Mouse (Mus musculus) adrenal gland, postnatal 14 days (tissue): Measurements from ENCODE around the gene Mettl9. TPM values are rescaled to one million over a fixed set of nuclear protein-coding genes. Genes with fewer than 3 reads are reported as not detected.
"Not testable (repeated sequence)": the region's sequence is repeated elsewhere in the genome, so short reads cannot be mapped to it uniquely, and the experiment has no call there.

ENCODE experiments used
- DNase-seq: peaks from one replicate; pipeline ENCODE4 v3.0.0; 2021; ENCODE audit warnings: mixed read lengths
- long read RNA-seq, 2 experiments: library from polyadenylated mRNA; stranded (forward); transcript quantifications; one replicate each; pipeline ENCODE4 v2.0.0; 2021
- total RNA-seq: library from RNA; stranded (reverse); gene quantifications from 2 replicates; pipeline ENCODE4 v1.2.3, GENCODE M21; 2021

Mettl9 gene
- total RNA-seq = 104 TPM in 2 replicates
- long read RNA-seq, experiment 1, transcript Mettl9-201 (5 exons, 1,823 nt) = major isoform, 124 of 186 reads
- long read RNA-seq, experiment 1, partial matches to known transcripts = 4 of 186 reads
- long read RNA-seq, experiment 1, other reads (novel, unspliced or antisense) = 57 of 186 reads
- long read RNA-seq, experiment 2, transcript Mettl9-201 (5 exons, 1,823 nt) = major isoform, 90 of 120 reads
- long read RNA-seq, experiment 2, partial matches to known transcripts = 0 of 120 reads
- long read RNA-seq, experiment 2, other reads (novel, unspliced or antisense) = 27 of 120 reads

DNA sequence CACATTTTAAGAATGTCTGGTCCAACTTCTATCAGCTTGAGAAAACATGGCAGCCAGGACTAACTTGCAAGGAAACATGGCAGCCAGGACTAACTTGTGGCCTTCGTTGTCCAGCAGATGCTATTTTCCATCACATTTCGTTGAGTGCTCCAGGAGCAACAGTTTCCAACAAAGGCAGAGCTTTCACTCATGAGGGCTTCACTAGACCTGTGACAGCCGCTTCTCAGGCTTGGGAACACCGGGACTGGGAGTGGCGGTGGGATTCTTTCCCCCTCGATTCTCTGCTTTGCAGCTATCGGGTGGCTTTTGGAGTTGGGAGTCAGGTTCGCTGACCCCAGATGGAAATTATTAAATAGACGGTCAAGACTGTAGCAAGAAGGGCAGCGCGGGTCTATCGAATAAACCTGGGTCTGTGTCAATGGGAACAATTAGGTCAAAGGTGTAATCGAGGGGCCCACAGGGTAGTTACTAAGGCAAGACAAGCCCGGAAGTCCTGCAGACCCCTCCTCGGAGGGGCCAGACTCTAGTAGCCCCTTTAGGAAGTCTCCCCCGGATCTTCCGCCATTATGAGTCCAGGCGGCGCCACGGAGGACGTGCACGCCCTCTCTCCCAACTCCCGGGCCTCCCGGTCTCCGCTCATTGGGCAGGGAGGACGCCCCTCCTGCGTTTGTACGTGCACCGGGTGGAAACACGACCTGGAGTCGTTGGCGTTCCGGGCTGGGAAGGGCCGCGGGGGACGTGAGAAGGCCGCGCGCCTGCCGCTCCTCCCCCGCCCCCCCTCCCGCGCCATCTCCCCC, at the start of gene Mettl9:
Gene Mettl9, plus strand, starts transcription at position 590 of the 797 bp plus-strand sequence.
- DNase-seq = peak; percentile 98

DNA sequence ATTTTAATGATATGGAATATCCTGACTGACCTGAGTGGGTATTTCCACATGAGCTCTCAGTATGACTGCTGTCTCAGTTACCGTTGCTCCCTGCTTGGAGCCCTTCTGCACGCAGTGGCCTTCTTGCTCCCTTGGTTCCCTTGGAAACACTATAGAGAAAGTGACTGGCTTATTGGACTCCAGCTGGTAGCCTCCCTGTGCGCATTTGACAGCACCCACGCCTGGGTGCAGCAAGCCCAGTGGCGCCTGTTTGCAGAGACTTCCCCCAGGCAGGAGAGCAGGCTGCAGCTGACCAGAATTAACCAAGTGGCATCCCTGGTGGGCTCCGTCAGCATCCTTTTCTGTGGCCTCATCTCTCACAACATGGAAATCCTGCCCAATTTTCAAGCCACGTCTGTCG, 43.1 kb upstream of the Mettl9 start:
- peak; percentile 14 for DNase-seq

DNA sequence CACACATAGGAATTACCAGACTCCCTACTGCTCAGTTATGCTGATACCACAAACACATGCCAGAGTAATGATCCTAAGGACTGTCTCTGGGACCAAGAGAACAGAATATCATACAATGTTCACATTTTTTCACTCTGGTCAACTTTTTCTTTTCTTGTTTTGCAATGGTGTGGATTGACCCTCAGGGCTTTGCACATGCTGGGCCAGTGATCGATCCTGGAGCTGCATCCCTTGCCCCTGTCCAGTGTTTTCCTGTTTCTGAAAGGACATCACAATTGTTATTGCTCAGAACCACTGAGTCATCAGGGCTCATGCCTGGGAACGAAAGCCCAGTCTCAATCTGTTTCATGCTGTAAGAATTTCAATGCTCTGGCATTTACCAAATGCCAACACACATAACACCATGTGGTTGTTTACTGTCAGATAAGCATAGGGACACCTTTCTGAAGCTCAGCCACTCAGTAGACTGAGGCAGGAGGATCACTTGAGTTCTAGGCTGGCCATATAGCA, 35.2 kb upstream of the Mettl9 start:
- no peak for DNase-seq

DNA sequence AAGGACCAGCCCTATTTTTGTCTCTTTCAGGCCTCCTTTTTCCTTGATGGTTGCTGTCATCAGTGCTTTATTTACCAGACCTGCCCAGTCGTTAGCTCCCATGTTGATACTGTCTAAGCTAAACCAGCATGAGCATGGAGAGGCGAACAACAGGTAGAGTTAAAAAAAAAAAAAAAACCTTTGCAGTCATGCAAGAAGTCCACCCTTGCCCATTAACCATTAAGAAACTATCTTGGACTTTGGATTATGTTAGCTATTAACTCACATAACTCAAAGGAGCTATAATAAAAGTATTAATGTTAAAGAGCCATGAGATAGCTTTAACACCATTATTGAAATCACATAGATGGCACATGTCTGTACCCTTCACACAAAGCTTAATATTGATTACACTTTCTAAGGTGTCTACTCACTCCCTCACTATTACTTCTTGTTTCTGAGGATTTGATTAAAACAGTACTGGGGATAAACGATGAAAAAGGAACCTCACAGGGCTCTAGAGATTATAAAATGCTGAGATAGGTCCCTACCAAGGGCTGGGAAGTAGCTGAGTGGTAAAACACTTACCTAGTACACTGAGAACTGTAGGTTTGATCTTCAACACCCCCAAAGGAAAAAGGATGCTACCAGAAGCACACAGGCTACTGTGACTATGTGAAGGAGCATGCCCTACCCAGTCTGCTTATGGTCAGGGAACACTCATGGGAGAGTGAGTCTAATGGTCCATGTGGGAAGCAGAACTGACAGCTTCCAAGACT, 34.0 kb upstream of the Mettl9 start:
- DNase-seq = no peak

DNA sequence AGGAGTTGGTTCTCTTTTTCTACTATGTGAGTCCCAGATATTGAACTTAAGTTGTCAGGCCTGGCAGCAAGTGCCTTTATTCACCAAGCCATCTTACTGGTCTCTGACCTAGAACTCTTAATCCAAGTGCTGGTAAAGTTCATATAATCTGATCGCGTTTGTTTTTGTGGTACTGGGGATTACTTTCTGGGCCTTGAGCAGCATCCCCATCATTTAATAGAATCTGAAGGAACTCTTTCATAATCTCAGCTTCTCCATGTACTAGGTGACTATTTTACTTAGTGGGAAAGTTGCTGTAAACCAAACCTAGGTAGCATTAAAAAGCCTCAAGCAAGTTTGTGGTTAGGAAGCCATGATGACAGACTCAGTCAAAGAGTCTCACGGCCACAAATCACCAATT, 32.4 kb upstream of the Mettl9 start:
- no peak for DNase-seq

DNA sequence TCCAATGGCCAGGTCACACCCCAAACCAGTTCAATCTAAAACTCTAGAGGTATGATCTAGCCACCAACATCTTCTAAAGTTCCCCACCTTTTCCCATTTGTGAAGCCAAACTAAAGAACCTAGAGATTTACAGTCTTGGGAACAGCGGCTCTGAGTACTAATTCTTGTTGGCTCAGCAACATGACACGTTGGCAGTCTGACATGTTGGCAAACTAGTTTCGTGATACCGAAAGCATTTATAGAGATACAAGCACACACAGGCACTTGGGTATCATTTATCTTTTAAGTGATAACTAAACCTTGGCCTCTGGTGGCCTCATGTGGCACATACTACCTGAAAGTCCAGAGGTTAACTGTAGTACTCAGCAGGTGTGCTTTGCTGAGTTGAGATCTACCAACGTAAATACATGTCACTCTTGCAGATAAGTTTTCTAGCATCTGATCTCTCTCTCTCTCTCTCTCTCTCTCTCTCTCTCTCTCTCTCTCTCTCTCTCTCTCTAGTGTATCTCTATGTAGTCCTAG, 31.8 kb upstream of the Mettl9 start:
- peak; percentile 12 for DNase-seq

DNA sequence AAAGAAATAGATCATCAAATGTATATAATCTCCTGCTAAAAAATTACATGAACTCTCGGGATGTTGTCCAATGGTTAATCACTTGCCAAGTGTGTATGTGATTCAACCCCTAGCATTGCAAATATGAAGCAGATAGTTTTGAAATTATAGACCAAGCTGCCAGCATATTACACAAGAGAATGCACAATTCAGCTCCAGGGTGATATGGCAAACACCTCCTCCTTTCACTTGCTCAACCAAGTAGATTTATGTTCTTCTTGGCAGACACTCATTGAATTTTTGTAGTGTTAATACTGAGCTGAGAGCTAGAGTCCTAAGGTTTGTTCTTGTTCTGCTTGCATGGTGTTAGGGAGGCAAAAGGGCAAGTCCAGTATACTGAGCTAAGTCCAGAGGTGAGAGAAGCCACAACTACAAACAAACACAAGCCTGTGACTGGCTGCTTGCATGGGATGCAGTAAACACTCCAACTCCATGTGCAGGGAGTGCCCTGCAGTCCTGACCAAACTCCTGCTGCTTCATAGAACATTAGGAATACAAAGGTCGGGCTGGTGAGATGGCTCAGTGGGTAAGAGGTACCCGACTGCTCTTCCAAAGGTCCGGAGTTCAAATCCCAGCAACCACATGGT, 30.3 kb upstream of the Mettl9 start:
- DNase-seq = peak; percentile 8

DNA sequence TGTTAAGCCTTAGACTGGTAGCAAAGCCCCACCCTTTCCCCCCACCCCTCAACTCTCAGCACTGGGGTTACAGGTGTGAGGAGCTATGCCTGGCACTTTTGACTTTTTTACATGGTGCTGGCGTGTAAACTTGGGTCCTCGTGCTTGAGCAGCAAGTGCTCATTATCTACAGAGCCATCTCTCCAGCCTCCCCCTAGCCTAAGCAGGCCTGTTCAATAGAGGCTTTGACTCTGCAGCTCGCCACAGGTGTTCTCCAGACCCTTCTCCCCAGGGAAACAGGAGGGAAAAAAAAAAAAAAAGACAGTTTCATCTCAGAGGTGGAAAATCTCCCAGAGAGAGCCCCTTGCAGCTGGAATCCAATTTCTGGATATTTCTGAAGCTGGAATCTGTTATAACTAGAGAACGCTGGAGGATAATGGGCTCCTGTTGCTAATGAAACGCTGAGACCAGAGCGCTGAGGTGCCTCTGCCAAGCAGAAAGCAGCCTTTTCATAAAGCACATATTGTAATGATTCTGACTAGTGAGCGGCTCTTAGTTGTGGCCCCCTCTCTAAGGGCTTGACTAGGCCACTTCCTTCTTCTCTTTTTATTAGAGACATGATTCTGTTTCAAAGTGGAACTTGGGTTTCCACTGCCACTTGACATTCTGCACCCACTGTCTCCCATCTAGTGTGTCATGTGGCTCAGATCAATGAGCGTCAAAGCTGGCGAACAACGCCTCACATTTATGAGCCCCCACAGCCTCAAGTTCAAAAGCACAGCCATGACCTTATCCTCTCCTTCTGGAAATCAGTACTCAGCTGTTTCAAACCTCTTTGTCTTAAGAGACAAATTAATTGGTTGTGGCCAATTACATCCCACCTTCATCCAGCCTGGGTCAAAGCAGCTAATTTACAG, 22.2 kb upstream of the Mettl9 start:
- no peak for DNase-seq

DNA sequence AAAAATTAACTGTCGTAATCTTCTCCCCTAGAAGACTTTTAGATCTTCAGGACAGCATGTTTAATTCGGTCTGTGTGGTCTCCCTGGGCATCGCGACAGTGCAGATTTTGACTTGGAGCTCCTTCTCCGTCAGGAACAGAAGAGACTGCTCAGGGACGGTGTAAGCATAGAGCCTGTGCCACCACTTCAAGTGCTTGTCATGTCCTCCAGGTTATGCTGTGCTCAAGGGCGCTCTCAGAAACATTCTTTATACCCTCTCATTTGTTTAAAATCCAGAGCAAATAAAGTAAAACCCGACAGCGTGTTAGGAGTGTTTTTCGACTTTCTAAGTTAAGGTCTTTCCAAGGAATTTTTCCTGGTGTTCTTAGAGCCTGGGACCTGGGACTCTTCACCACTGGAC, 19.8 kb upstream of the Mettl9 start:
- no peak for DNase-seq

DNA sequence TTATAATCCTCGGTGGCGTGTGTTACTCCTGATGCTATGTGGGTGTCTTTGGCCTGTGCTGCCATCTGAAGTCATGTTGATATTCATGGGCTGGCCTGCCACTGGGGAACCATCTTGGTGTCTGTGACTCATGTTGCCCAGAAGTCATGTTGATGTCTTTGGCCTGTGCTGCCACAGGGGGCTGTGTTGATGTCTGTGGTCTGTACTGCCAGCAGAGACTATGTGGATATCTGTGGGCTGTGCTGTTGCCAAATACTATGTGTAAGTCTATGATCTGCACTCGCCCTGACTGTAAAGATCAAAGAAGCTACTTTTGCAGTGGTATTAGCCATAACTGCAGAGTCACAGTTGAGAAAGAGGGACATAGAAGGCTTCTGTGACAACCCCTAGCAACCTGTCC, 15.5 kb upstream of the Mettl9 start:
- no peak for DNase-seq

DNA sequence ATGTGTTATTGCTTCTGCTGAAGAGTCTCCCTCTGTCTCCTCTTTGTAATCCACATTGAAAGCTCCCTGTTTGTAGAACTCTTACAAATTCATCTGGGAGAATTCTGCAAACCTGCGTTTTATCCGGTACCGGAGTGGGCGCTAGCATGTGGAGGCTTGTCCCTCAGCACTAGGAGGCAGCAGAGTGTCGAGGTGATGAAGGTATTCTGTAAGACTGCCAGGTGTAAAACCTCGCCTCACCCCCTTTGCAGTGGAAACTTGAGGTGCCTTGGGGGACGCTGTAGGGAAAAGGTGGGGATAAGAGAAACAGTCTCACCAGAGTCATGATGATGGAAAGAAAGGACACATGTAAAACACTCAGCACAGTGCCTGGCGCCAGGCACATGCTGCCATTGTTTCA, 14.0 kb upstream of the Mettl9 start:
- peak; percentile 32 for DNase-seq

DNA sequence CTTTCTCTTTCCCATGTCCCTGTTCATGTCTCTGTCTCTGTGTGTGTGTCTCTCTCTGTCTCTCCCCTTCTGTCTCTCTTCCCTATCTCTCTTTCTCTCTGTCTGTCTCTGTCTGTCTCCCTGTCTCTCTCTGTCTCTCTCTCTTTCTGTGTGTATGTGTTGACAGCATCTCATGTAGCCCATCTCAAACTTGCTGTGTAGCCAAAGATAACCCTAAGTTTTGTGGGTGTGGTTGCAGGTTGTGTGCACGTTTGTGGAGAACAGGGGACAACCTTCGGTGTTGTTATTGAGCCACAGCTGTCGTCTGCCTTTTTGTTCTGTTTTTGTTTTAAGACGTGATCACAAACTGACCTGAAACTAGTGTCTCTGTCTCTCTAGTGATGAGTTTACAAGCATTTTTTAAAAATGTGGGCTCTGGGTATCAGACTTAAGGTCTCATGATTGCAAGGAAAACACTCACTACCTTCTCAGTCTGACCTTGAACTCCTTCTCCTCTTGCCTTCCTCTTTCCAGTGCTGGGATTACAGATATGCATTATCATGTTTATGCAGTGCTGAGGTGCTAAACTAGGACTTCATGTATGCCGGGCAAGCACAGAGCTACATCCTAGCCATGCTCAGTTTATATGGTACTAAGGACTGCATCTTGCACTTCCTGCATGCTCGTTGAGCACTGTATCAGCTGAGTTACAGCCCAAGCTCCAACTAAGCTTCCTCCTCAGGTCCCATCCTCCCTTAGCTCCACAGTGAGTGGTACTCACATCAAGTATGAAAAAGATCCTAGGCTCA, 8.8 kb upstream of the Mettl9 start:
- DNase-seq = no peak

DNA sequence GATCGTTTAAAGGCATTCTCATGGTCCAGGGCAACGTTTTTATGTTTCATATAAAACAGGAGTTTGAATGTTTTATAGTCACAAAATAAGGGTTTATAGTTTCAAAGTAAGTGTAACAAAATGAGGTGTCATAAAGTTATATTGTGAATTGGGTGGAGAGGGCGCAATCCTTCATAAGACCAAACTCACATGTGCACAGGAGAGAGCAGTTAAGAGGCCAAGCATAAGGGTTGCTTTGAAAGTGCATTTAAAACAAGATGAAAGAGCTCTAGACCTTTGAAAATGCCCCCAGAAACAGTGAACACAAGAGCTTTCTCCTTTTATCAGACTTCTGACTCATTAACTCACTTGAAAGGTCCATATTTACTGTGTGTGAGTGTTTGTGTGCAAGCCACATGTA, 7.9 kb upstream of the Mettl9 start:
- DNase-seq = no peak

DNA sequence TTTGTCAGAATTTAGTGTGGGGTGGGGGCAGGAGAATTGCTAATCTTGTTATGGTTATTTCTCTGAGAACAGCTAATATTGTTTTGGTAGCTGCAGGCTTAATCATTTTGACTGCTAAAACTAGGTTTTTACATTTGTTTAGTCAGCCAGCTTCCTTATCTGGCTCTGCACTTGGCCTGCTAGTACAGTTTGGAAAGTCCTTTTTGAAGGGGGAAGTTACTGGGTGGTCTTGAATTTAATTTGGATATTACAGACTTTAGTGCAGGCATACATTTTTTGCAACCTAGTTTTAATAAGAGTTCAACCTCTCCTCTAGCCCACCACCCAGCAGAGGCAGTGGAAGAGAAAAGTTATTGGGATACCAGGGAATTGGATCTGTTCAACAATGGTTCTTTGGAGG, 4.3 kb upstream of the Mettl9 start:
- not testable (repeated sequence) for DNase-seq

DNA sequence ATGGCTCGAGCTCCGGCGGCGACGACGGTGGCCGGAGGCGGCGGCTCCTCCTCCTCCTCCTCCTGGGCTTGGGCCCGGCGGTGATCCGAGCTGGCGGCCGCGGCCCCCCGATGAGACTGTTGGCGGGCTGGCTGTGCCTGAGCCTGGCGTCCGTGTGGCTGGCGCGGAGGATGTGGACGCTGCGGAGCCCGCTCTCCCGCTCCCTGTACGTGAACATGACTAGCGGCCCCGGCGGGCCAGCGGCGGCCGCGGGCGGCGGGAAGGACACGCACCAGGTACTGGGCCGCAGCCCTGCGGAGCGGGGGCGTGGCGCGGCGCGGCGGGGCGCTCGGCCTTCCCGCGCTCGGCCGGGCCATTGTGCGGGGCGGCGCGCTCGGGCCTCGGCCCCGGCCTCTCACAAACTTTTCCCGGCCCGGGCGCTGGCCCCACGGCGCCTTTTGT, 476 bp downstream of the Mettl9 start:
- peak; percentile 68 for DNase-seq

DNA sequence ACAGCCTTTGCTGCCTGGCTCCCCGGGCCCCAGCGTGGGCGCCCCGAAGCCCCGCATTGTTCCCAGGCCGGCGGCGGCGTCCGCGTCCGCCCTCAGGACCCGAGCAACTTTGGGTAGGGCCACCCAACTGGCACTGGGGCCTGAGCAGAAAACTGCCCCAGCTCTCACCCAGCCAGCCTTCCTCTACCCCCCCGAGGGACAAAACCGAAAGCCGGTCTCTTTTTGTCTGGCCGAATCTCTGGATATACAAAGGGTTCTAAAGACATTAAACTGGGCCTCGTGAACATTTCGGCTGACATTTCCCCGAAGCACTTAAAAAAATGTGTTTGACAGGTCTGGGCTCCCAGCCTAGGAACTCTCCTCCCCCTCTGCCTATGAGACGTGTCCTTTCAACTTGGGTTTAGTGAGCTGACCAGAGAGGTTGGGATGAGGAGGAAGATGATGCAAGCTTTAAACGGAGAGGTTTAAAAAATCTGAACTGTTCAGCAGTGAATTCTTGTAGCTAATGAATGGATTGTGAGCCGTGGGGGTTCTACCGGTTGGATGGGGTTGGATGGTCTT, 996 bp downstream of the Mettl9 start:
- peak; percentile 66 for DNase-seq

DNA sequence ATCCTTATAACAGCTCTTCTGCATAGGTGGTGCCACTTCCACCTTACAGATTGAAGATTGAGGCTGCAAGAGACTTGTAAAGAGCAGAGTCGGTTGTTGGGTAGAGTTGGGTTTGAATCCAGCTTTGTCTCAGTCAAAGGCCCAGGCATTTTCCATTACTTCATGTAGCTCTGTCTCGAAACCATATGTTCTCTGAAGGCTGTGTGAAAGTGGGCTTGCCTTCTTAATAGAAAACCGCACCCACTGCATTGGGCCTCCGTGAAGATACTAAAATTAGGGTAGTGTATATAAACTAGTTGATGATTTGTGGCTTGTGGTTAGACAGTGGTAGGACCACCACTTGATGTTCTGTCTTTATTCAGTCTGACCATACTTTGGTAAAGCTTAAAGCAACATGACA, 6.3 kb downstream of the Mettl9 start:
- no peak for DNase-seq

DNA sequence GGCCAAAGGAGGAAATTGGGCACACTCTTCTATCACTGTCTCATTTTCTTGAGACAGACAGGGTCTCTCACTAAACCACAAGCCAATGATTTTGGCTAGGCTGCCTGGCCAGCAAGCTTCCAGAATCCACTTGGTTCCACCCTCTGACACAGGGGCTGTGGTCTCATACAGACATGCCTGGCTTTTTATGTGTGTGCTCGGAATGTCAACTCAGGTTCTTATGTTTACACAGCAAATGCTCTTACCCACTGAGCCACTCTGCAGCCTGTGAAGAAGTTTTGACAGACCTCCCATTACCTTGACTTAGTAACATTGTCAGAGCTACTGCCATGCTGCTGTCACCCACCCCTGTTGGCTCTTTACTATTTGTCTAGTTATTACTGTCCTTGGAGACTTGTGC, 7.7 kb downstream of the Mettl9 start:
- no peak for DNase-seq

DNA sequence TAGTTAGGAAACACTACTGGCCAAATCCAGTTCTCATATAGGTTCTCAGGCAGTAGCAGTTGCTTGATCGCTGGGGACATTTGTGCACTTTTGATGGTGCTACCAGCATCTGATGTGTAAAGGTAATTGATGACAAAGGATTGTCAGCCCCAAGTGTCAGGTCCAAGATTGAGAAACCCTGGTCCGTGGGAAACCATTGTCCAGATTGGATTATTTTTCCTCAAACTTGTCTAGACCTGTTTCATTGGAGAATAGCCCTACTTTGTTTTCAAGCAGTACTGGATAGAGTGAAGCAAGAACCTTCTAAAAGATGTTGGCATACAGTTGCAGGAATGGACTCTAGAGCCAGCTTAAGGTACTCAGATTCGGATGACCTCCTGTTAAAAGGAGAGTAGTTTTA, 8.8 kb downstream of the Mettl9 start:
- no peak for DNase-seq

DNA sequence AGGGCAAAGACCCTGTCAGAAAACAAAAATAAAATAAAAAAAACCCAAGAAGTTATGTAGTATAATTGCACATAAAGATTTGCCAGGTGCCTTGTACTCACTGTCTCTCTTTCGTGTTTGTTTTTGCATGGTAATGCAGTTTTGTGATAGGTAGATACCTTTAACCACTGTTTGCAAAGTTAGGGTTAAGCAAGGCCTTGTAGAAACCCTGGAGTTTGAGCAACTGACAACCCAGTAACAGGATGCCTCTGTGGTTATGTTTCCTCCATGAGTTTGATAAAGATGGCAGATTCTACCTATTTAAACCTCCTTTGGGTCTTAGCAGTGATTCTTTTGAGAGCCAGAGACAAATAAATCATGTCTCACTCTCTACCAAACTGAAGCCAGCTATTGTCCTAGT, 9.3 kb downstream of the Mettl9 start:
- no peak for DNase-seq
